Mouse (Mus musculus) ES-E14 (cell line): ENCODE results near the gene Tmem135.

Experiments
- CHD2 ChIP-seq: IDR thresholded peaks from 2 replicates; pipeline ENCODE4 v1.6.1; 2014; ENCODE audit warnings: mild to moderate bottlenecking, low read depth, low read length, inconsistent platforms
- HCFC1 ChIP-seq: IDR thresholded peaks from 2 replicates; pipeline ENCODE4 v1.6.1; 2012; ENCODE audit warnings: low read length, inconsistent platforms, borderline replicate concordance; ENCODE audit not compliant: insufficient read depth
- ZC3H11A ChIP-seq: IDR thresholded peaks from 2 replicates; pipeline ENCODE4 v1.6.1; 2012; ENCODE audit warnings: low read depth, mild to moderate bottlenecking, inconsistent platforms, low read length, borderline replicate concordance
- ZNF384 ChIP-seq: IDR thresholded peaks from 2 replicates; pipeline ENCODE4 v1.6.1; 2012; ENCODE audit warnings: low read depth, low read length, inconsistent platforms

GRCm38 (mm10) chr7:89308238-89308637 lies 95.8 kb downstream of the Tmem135 start:
- no peak for TF ChIP-seq ZNF384
- TF ChIP-seq ZC3H11A: no peak
- TF ChIP-seq CHD2: no peak
- TF ChIP-seq HCFC1: no peak
